Mouse (Mus musculus): ENCODE measurements at regions not wholly inside any gene's neighbourhood (a gene's known extent, or its start where the extent isn't known, plus 50 kb on each side); places are given as distances from the start of the nearest gene placed in this dataset.

- TF ChIP-seq CTCF (IDR thresholded peaks at IDR 0.05; ENCODE audit: borderline replicate concordance, extremely low read depth, insufficient read depth, insufficient read length) = no peak
- TF ChIP-seq POLR2A (IDR thresholded peaks at IDR 0.05; ENCODE audit: borderline replicate concordance, extremely low read depth, insufficient read depth, insufficient read length, poor library complexity, severe bottlenecking) = no peak
These were observed 120.0 kb upstream of the Tet2 start for GRCm38 (mm10) chr3:133664914-133665313.

All from brain, embryonic 14.5 days (tissue).